Mouse (Mus musculus) liver, postnatal 0 days (tissue): Measurements from ENCODE around the gene Azin2.

ENCODE experiments used
- CTCF ChIP-seq: sonication (generic); IDR thresholded peaks from 2 replicates; pipeline ENCODE4 v1.5.1; 2016; ENCODE audit warnings: antibody characterized with exemption, low read depth
- EP300 ChIP-seq: IDR thresholded peaks from 2 replicates; pipeline ENCODE4 v1.6.1; 2016; ENCODE audit warnings: antibody characterized with exemption, low read depth, mild to moderate bottlenecking

DNA sequence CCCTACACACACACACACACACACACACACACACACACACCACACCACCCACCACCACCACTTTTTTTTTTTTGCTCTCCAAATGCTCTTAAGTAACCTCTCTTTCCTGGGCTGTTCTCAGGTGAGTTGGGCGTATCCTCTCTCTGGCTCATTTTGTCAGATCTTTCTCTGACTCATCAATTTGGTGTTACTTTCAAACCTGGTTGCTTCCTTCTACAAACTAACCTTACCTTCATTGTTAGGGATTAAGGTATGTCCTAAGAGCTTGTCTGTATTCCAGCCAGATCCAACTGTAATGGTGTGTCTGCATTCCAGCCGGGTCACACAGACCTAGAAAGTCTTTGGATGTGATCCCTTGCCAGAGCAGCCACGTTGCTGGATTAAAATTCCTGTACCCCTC lies 15.0 kb upstream of the Azin2 start:
- no peak for TF ChIP-seq CTCF
- no peak for TF ChIP-seq EP300
